Mouse (Mus musculus) gastrocnemius, postnatal 14 days (tissue): ENCODE data around the gene Adgrb2. TPM values are rescaled to one million over a fixed set of nuclear protein-coding genes. Genes with fewer than 3 reads are reported as not detected.

Experiments
- DNase-seq: peaks from one replicate; pipeline ENCODE4 v3.0.0; 2021; ENCODE audit warnings: mixed read lengths
- intact Hi-C: fragments of 180-260 bp; cut with DNase I; formaldehyde crosslinking; loops from one replicate; pipeline ENCODE4 v1.15.1; 2025; ENCODE audit warnings: low total_unique reads
- total RNA-seq, 2 experiments: library from RNA; stranded (reverse); gene quantifications; 2 replicates each; pipeline ENCODE4 v1.2.3; 2021

The Adgrb2 gene
- total RNA-seq, 2 experiments from 2014 or later = 1.0 to 1.5 TPM

DNA sequence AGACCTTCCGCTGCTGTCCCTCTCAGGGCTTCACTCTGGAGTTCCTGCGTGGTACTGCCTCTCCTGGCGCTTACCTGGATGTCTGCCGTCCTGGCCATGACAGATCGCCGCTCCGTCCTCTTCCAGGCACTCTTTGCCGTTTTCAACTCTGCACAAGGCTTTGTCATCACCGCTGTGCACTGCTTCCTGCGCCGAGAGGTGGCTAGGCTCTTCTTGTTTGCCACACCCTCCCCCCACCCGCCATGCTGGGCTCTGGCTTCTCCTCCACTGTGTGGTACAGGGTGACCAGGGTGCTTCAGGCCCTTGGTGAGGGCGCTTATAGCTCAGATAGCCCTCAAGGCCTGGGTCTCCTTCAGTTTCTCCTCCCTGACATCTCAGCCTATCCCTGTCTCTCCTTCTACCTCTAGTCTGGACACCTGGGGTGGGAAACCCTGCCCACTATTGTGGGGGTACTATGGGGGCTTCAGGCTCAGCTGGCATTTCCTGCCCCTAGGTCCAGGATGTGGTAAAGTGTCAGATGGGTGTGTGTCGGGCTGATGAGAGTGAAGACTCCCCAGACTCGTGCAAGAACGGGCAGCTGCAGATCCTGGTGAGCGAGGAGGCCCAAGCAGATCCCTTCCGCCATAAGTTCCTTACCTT, 32.5 kb downstream of the Adgrb2 start:
- no peak for DNase-seq
- intact Hi-C loops = no loop called here

DNA sequence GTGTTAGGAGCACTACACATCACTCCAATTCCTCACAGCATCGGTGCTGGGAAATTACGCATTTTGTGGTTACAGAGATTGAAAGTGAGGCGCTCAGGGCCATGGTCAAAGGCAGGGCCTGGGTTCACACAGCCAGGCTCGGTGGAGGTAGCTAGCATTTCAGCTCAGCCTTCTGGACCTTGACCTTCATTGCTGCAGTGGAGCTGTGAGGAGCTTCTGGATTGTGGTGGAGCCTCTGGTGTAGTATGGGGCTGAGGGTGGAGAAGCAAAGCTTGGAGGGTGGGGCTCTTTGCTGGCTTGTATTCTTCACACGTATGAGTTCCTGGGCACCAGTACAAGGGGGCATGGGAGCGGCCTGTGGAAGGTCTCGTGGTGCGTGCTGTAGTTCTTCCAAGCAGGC, 38.3 kb downstream of the Adgrb2 start:
- intact Hi-C loops = no loop called here

DNA sequence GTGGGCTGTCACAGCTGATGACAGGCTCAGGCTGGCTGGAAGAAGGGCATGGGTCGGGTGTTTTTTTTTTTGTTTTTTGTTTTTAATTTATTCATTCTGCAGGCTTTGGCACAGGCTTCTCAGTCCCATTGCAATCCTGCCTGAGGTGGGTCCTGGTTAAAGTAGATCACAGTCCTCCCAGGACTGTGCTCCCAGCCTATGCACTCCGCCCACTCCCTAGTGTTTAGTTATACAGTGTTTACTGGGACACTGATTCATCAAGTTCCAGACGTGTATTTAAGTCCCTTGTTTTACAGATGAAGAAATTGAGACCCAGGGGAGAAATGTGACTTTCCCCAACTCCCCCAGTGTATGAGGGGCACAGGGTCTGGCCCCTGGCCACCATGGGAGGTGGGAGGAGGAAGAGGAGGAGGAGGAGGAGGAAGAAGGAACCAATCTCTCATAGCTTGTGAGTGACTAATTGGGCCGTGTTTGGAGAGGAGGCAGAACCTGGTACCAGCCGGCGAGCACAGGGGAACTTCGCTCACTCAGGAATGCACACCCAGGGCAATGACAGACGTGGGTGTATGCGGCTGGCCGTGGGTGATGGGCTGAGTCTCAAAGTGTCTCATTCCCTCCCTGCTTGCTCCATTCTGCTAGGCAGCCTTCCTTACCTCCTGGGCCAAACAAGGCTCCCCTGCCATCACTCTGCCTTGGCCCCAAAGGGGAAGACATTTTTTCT, 39.0 kb downstream of the Adgrb2 start:
- DNase-seq = no peak
- intact Hi-C loops = no loop called here

More for the DNA sequence above, 38.3 kb downstream of the Adgrb2 start:
- no peak for DNase-seq

DNA sequence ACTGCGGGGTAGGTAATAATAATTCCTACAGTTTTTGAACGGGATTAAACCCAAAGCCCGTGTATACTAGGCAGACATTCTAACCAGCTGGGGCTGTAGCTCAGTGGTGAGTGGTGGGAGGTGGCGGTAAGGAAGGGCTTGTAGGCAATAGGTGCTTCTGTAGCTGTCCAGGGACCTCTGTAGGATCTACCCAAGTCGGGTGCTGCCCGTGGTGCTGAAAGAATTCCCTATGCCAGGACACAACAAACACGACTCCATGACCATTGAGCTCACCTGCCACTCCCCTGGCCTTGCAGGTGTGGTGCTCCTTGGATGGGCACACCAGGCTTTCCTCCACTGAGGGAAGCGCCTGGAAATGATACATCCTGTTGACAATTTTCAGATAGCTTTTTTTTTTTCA, 40.9 kb downstream of the Adgrb2 start:
- intact Hi-C loops = no loop called here
- no peak for DNase-seq

DNA sequence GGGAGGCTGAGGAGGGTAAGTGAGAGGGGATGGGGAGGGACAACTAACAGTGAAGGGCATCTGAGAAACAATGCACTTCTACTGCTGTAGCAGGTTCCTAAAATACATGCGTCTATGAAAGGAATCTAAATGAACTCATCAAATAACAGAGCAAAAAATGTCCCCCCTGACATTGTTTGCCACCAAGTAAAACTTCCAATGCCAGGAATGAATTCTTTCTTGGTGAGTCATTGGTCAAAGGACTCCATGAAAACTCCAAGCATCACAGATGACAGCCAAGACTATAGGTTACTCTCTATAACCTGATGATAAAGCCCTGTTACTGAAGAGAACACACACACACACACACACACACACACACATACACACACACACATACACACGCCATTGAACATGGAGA, 46.5 kb downstream of the Adgrb2 start:
- intact Hi-C loops = loop anchor here (10.0 kb wide), 1 partner anchor 154 kb away; no protein-coding TSS in a partner anchor
- no peak for DNase-seq

DNA sequence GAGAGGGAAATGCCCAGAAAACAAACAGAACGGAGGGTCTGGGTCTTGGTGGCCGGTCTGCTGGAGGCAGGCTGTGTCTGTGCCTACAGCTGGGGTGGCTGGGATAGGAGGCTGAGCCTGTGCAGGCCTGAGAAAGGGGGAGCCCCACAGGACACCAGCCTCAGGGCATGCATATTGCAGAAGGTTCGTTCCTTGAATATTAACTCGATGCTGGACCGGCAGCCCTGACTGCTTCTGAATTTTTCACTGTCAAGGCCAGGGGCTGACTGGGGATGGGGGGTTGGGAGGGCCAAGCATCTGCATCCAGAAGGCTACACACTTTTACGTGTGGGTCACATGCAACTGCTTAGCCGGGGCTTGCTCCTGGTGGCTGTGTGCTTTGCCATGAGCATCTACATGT, 48.8 kb downstream of the Adgrb2 start:
- intact Hi-C loops = loop anchor here (10.0 kb wide), 1 partner anchor 151 kb away; no protein-coding TSS in a partner anchor
- DNase-seq = no peak

DNA sequence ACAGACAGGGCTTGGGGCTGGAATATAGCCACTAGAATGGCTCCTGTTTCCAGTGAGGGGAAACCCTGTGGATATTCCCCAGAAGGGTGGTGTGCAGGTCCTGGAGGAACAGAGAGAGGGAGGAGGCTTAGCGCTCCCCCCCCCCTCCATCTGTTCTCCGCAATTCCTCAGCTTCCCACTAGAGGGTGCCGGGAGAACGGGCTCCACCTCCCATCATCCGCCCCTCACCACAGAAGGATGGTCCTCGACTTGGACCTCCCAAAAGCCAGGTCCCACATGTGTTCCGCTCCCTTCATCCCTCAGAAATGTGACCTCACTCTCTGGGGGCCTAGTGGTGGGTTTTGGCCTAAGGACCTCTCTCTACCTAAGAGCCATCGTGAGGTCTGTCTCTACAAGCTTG, 51.4 kb downstream of the Adgrb2 start:
- intact Hi-C loops = loop anchor here (2.0 to 10.0 kb wide), 2 partner anchors 49 to 149 kb away; no protein-coding TSS in a partner anchor
- peak; percentile 48 for DNase-seq

DNA sequence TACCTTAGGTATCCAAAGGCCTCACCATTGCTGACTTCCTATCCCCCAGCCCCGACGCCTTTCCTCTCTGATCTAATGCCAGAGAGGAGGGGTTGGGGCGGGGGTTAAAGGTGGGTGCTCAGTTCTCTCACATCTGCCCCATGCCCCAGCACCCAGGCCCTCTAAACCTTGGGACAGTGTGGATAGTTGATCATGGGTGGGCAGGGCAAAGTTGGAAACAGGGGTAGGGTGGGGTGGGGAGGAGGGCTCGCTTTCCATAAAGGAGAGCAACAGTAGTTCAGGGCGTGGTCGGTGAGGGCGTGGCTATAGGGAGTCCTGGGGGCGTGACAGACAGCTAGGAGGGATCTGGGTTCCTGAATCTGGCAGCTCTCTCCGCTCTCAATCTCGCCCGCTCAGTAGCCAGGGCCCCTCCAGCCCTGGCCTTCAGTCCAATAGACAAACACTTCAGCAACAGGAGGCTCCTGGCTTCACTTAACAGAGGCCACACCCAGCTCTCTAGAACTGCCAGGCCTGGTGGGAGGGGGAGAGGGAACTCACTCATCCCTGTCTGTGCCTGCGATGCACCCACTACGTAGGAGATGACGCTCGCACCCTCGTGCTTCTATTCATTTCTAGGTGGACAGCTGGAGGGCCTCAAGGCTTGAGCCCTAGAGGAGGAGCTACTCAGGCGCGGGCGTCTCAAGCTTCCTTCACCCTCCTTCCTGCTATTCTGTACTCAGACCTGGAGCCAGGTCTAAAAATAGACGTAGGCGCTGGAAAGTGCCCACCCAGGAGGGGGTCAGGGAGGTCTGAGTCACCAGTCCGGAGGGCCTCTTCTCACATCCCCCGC, 52.1 kb downstream of the Adgrb2 start:
- DNase-seq = peak; percentile 75
- intact Hi-C loops = loop anchor here (2.0 to 10.0 kb wide), 2 partner anchors 48 to 148 kb away; no protein-coding TSS in a partner anchor

DNA sequence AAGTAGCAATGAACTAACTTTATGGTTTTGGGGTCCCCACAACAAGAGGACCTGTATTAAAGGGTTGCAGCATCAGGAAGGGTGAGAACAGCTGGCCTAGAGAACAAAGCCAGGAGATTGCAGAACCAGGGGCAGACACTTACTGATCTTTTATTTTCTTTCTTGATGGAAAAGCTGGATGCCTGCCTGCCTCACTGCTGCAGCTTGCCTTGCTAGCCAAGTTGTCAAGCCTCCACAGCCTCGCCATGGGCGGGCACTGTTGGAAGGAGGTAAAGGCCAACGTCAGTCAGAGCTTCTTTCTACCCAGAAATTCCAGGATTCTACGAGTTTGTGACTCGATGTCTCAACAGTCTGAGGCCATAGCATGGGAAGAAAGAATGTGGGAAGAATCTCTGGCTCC, 54.7 kb downstream of the Adgrb2 start:
- intact Hi-C loops = loop anchor here (10.0 kb wide), 1 partner anchor 145 kb away; no protein-coding TSS in a partner anchor

DNA sequence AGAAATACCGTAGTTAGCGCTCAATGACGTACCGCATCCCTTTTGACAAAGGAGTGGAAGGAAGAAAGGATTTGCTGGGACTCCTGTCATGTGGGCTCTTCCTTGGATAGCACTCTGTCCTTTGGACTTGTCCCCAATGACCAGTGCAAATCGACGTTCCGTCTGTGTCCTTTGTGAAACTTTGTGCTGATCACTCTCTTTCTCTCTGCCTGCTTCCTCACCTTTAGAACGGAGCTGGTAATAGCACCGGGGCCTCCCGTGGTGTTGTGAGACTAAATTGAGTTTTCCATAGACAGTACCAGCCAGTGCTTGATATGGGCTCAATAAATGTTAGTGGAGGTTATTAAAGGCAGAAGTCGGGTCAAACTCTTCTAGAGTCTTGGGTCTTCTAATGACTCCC, 56.4 kb downstream of the Adgrb2 start:
- no peak for DNase-seq
- intact Hi-C loops = no loop called here

More for the DNA sequence above, 54.7 kb downstream of the Adgrb2 start:
- DNase-seq = no peak

DNA sequence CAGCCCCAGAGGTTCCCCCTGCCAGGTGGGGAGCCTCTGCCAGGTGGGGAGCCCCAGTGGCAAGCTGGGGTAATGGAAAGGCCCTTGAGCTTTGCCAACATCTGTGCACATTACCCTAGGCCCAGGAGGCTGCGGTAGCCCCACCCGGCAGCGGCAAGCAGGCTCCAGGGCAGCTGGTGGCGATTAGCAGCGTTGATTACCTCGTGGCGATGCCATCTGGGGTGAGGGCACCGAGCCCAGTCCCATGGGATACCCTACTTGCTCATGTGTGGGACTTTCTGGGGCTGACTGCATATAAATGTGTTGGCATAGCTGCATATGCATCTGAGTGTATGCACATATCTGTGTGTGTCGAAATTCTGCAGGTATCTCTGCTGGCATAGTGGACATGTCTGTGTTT, 59.5 kb downstream of the Adgrb2 start:
- peak; percentile 32 for DNase-seq
- intact Hi-C loops = no loop called here

DNA sequence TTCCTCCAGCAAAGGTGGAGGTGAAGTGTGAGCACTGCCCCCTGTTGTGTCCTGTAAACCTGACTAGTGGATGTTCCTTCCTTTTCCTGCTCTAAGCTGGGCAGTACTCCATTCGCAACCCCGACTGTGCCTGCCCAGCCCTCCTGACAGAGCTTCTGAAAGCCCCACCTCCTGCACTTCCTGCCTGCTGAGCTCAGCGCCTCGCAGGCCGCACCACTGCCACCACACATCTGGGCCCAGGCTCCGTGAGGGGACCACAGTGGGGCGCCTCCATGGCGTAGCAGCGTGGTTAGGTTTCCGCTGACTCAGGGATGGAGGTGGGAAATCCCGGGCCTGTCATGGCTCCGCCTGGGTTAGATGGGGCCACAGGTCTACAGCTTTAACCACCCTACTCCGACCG, 60.9 kb downstream of the Adgrb2 start:
- intact Hi-C loops = no loop called here
- peak; percentile 53 for DNase-seq

DNA sequence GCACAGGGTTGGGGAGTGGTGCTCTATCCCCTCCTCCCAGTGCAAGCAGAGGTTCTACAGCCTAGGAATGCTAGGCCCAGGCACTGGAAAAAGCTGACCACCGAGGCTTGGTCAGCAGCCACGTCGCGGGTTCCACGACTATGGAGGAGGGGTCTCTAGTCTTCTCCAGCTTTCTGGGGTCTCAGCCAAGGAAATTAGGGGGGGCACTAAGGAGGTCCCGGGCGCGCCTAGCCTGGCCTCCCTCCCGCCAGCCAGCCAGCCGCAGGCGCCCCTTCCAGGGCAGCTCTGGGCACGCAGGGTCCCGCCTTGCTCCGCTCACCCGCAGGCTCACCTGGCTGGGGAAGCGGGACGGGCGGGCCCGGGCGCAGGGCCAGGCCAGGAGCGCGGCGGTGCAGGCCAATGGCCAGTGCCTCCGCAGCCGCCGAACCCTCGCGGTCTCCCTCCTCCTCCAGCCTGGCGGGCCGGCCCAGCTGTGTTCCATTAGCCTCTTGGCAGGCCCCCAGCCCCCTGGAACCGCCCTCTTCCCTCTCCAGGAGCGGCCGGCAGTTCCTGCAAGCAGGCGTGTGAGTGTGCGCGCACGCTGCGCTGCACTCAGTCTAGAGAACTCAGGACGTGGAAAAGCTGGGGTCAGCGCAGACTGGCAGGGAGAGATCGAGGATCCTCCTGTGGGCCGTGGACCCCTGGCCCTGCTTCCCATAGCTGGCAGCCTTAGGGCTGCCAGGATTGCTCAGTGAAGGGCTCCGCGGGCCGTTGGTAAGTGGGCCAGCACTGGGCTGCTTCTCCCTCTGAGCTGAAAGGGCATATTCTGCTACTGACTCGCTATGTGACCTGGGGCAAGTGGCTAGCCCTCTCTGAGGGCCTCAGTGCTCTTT, 62.9 kb downstream of the Adgrb2 start, which contains the start of gene Col16a1:
Gene Col16a1, plus strand, starts transcription at position 510 of the 872 bp plus-strand sequence.
- intact Hi-C loops = no loop called here
- peak; percentile 99 for DNase-seq

DNA sequence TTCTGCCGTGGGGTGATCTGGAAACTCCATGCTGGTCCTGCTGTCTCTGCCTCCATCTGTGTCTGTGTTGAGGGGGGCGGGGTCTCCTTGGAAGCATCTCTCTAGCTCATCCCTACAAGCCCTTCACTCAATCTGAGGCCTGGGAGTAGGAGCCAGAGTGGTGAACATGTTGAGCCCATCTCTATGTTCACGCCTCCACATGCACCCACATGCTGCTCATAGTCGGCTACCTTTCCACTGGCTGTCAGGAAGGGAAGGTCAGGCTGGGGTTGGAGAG, 63.5 kb downstream of the Adgrb2 start:
- DNase-seq = no peak
- intact Hi-C loops = no loop called here

DNA sequence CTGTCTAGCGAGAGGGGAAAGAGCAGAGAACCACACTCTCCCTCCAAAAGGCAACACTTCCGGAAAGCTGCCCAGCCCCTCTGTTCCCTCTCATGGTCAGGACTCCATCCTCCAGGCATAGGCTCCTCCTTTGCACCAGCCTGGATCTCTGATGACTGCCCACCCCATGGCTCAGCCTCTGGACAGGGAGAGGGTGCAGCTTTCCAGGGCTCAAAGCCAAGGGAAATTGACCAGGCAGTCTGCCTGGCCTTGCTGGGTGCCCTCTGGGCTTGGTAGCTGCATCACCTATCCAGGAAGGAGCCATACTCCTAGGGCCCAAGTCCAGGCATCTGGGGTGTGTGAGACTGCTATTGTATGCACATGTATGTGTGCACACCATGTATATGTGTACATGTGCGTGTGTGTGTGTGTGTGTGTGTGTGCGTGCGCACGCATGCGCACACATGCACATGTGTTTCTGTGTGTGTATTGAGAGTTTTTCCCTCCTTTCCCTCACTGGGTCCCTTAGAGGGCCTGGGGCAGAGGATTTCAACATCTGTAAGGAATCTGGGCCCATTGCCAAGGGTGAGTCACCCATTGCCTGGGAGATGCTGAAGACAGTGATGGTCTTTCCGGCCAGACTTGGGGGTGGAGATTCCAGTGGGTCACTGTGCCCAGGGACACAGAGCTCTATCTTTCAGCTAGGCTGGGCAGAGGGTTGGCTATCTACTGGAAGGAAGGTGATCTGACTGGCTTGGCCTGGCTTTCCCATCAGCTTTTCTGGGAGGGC, 65.6 kb downstream of the Adgrb2 start:
- intact Hi-C loops = no loop called here
- peak; percentile 89 for DNase-seq

DNA sequence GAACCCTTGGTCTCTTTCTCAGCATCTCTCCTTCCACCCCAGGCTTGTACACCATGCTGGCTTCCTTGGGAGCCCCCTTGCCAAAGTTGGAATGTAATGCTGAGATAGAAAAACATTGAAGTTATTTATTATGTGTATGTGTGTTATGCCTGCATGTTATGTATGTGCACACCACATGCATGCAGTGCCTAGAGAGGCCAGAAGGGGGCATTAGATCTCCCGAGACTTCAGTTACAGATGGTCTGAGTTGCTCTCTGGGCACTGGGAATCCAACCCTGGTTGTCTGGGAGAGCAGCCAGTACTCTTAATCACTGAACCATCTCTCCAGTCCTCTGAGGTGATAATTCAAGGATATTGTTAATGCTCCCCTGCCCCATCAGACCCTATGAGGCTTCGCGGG, 67.6 kb downstream of the Adgrb2 start:
- no peak for DNase-seq
- intact Hi-C loops = no loop called here

DNA sequence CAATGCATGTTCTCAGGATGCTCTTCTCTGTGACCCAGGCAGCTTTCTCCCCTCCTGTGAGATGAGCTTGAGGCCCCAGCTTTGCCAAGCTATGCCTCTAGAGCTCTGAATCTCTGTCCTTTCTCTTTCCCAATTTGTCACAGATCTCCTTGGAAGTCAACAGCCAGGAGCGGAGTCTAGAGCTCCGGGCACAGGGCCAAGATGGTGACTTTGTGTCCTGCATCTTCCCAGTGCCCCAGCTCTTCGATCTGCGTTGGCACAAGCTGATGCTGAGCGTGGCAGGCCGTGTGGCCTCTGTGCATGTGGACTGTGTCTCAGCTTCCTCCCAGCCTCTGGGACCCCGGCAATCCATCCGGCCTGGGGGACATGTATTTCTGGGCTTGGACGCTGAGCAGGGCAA, 68.4 kb downstream of the Adgrb2 start:
- intact Hi-C loops = no loop called here
- DNase-seq = no peak

DNA sequence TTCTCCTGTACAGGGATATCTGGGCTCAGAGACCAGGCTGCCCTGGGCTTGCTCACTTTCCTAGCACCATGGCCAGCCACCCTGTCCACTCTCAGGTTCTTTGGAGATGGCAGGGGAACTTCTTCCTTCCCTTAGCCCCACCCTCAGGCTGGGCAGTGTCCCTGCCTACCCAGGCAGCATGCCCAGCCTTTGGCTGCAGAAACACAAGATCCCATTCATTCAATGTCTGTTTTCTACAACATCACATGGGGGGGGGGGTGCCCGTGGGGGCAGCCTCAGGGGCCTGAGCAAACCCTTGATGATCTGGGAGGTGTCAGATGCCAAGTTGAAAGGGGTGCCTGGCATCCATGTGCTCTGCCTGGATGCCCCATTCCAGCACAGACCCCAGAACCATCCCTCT, 70.1 kb downstream of the Adgrb2 start:
- intact Hi-C loops = no loop called here
- no peak for DNase-seq
